Mouse (Mus musculus) midbrain, embryonic 14.5 days (tissue): ENCODE results near the gene Fitm1. TPM values are rescaled to one million over a fixed set of nuclear protein-coding genes. Genes with fewer than 3 reads are reported as not detected.

Source experiments
- ATAC-seq: fragments of 200-750 bp; cut with Nextera tagmentation; 2 replicates; pipeline ENCODE4 v1.8.0; 2017; ENCODE audit warnings: moderate number of reproducible peaks, moderate library complexity; ENCODE audit not compliant: low FRiP score, low TSS enrichment
- DNase-seq: peaks from one replicate; pipeline ENCODE4 v3.0.0-alpha.2; 2015
- H3K27ac ChIP-seq: fragments of 300-500 bp; sonication (generic); replicated peaks from 2 replicates; pipeline ENCODE4 v1.5.1; 2014; ENCODE audit warnings: mild to moderate bottlenecking, low read depth, low read length, moderate library complexity
- H3K27me3 ChIP-seq: fragments of 300-500 bp; sonication (generic); 2 replicates; pipeline ENCODE4 v1.6.1; 2014; ENCODE audit warnings: low read length, control low read depth, mixed read lengths; ENCODE audit not compliant: control insufficient read depth, insufficient read depth
- H3K36me3 ChIP-seq: fragments of 300-500 bp; sonication (generic); 2 replicates; pipeline ENCODE4 v1.6.1; 2014; ENCODE audit warnings: low read length, control low read depth; ENCODE audit not compliant: control insufficient read depth, insufficient read depth
- H3K4me1 ChIP-seq: fragments of 300-500 bp; sonication (generic); 2 replicates; pipeline ENCODE4 v1.6.1; 2014; ENCODE audit warnings: mild to moderate bottlenecking, antibody characterized with exemption, low read length, control low read depth; ENCODE audit not compliant: control insufficient read depth, insufficient read depth
- H3K4me2 ChIP-seq: fragments of 300-500 bp; sonication (generic); 2 replicates; pipeline ENCODE4 v1.6.1; 2014; ENCODE audit warnings: mild to moderate bottlenecking, low read length, moderate library complexity
- H3K4me3 ChIP-seq: fragments of 300-500 bp; sonication (generic); replicated peaks from 2 replicates; pipeline ENCODE4 v1.5.1; 2014; ENCODE audit warnings: low read depth, low read length
- H3K9ac ChIP-seq: fragments of 300-500 bp; sonication (generic); replicated peaks from 2 replicates; pipeline ENCODE4 v1.6.1; 2014; ENCODE audit warnings: mild to moderate bottlenecking, low read length, moderate library complexity
- H3K9me3 ChIP-seq: fragments of 300-500 bp; sonication (generic); 2 replicates; pipeline ENCODE4 v1.6.1; 2016; ENCODE audit warnings: low read length, control low read depth, mixed read lengths; ENCODE audit not compliant: control insufficient read depth
- WGBS: fragments of 180-500 bp; shearing (Covaris S2); extraction: QIAGEN DNeasy Blood & Tissue Kit; methylation state at CpG from one replicate; pipeline ENCODE4 v1.1.7; 2014; 5-methylcytosine and 5-hydroxymethylcytosine counted together
- polyA plus RNA-seq: library from polyadenylated mRNA; unstranded; fragments of >200 nt; fragmentation: Nextera tagmentation; extraction: Ambion mirVana; gene quantifications from 2 replicates; pipeline ENCODE4 v1.2.1, GENCODE M21; 2014

The Fitm1 gene
- polyA plus RNA-seq, 1 experiment from 2014 or later, result not detected

- H3K4me2 ChIP-seq, result no peak overlapping the region
- no peak overlapping the region for H3K4me3 ChIP-seq
- no peak overlapping the region for H3K9ac ChIP-seq
- H3K27me3 ChIP-seq, result no peaks in the 10 kb centered on the region
- H3K9me3 ChIP-seq, result no peaks in the 10 kb centered on the region
- no peak overlapping the region for H3K27ac ChIP-seq
- H3K4me1 ChIP-seq, result no peaks in the 10 kb centered on the region
- DNase-seq (no peak), ATAC-seq (no peak)
- WGBS, result 89% methylated on average over 6 of the region's 6 CpGs
- H3K36me3 ChIP-seq, result peaks cover 30% of the 10 kb centered on the region
Measured at GRCm38 (mm10) chr14:55550191-55550590, 25.2 kb upstream of the Fitm1 start.

DNA sequence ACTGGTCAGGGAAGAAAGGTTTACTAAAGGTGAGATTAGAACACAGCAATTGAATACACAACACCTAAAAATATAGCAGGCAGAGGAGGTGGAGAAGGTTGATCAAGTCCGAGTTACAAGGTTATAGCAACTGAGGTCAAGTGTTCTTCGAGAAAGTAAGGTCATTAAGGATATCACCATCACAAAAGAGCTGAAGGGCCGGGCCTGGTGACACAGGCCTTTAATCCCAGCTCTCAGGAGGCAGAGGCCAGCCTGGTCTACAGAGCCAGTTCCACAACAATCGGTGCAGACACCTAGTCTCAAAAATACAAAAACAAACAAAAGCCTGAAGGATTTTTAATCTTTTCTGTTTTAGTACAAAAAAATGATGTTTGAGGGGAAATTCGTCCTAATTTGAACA lies 24.1 kb upstream of the Fitm1 start:
- WGBS, result 69% methylated on average over 5 of the region's 5 CpGs
- H3K4me1 ChIP-seq, result no peaks in the 10 kb centered on the region
- H3K9ac ChIP-seq, result no peak overlapping the region
- no peak overlapping the region for H3K4me2 ChIP-seq
- ATAC-seq, result no peak
- H3K4me3 ChIP-seq, result no peak overlapping the region
- no peak overlapping the region for H3K27ac ChIP-seq
- H3K36me3 ChIP-seq, result peaks cover 24% of the 10 kb centered on the region
- no peaks in the 10 kb centered on the region for H3K27me3 ChIP-seq
- no peaks in the 10 kb centered on the region for H3K9me3 ChIP-seq
- DNase-seq, result no peak

DNA sequence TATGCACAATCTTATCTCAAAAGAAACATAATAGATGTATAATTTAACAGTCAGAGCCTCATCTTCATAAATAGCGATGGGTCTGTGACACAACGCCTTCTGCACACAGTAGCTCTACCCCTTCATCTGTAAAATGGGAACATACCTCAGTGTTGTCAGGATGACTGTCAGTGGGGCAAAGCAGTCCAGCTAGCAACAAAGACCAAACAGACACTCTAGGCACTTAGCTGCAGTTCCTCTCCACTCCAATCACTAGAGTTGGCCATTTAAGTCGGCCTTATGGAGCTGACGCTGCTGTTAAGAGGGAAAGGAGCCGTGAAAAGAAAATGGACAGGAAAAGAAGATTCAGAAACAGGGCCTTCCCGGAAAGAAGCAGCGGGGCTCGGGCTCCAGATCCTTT lies 23.6 kb upstream of the Fitm1 start:
- peaks cover 23% of the 10 kb centered on the region for H3K36me3 ChIP-seq
- no peaks in the 10 kb centered on the region for H3K9me3 ChIP-seq
- H3K4me2 ChIP-seq, result no peak overlapping the region
- ATAC-seq (no peak), DNase-seq (no peak)
- WGBS, result 96% methylated on average over 8 of the region's 8 CpGs
- H3K4me3 ChIP-seq, result no peak overlapping the region
- no peaks in the 10 kb centered on the region for H3K4me1 ChIP-seq
- no peaks in the 10 kb centered on the region for H3K27me3 ChIP-seq
- H3K9ac ChIP-seq, result no peak overlapping the region
- no peak overlapping the region for H3K27ac ChIP-seq

DNA sequence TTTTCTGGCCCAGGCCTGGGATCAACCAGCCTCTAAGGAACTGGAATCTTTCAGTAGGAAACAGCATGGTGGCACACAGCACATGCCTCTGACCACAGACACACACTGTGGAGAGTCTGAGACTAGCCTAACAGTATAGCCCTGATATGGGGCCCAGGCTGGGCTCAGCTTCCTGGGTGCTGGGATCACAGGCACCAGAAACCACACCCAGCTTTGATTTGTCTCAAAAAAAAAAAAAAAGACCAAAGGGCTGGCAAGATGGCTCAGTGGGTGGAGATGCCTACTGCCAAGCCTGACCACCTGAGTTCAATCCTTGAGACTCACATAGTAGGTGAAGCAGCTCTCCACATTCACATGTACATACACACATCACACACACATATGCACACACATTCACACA lies 20.8 kb upstream of the Fitm1 start:
- H3K36me3 ChIP-seq, result peaks cover 2% of the 10 kb centered on the region; the same call in 1 of the 2 replicates

GRCm38 (mm10) chr14:55555788-55556187 lies 19.6 kb upstream of the Fitm1 start:
- Histone ChIP-seq H3K27ac (no peak overlapping the region), H3K9me3 (no peaks in the 10 kb centered on the region), H3K36me3 (no peaks in the 10 kb centered on the region), H3K4me1 (peaks cover 3% of the 10 kb centered on the region; the same call in 1 of the 2 replicates), H3K4me3 (no peak overlapping the region), H3K4me2 (no peak overlapping the region), H3K9ac (no peak overlapping the region), H3K27me3 (no peaks in the 10 kb centered on the region)
- 75% methylated on average over 3 of the region's 3 CpGs for WGBS
- DNase-seq (no peak), ATAC-seq (no peak)

More for the DNA sequence above, 20.8 kb upstream of the Fitm1 start:
- peaks cover 3% of the 10 kb centered on the region; the same call in 1 of the 2 replicates for H3K4me1 ChIP-seq
- no peak for DNase-seq
- H3K4me2 ChIP-seq, result no peak overlapping the region
- H3K9ac ChIP-seq, result no peak overlapping the region
- ATAC-seq, result no peak
- no peaks in the 10 kb centered on the region for H3K27me3 ChIP-seq
- no peaks in the 10 kb centered on the region for H3K9me3 ChIP-seq
- H3K27ac ChIP-seq, result no peak overlapping the region
- no peak overlapping the region for H3K4me3 ChIP-seq

DNA sequence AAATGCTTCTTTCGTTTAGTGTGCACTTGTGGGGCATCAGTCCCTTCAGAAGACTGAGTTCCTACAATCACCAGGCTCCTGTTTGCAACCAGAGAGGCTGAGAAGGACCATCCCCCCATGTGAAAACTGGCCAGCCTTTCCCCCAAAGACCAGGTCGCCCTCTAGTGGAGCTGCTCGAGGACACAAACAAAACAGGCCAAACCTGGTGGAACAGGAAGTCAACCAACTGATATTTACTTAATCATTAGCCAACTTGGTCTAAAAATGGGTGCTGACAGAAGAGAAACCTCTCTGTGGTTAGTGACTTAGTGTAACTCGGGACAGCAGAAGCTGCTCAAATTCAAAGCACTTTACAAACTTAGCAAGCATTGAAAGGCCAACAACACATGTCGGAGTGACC lies 18.4 kb upstream of the Fitm1 start:
- H3K9me3 ChIP-seq, result no peaks in the 10 kb centered on the region
- H3K36me3 ChIP-seq, result no peaks in the 10 kb centered on the region
- H3K4me2 ChIP-seq, result no peak overlapping the region
- ATAC-seq (no peak), DNase-seq (peak; percentile 83)
- H3K27ac ChIP-seq, result no peak overlapping the region
- no peak overlapping the region for H3K9ac ChIP-seq
- 29% methylated on average over 5 of the region's 5 CpGs for WGBS
- peaks cover 11% of the 10 kb centered on the region for H3K4me1 ChIP-seq
- no peak overlapping the region for H3K4me3 ChIP-seq
- no peaks in the 10 kb centered on the region for H3K27me3 ChIP-seq

DNA sequence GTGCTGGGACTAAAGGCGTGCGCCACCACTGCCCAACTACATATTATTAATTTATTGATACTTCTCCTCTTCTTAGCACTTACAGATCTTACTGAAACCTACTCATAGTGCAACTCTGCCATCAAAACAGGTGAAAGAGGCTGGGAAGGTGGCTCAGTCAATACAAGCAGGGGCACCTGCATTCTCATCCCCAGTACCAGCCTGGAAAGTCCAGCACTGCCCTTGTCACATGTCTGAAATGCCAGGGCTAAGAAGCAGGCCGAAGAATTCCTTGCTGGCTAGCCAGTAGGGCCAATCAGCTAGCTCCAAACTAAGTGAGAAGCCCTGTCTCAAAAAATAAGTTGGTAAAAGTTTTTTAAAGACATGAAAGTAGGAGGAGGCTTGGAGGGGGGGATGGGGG lies 17.8 kb upstream of the Fitm1 start:
- H3K4me1 ChIP-seq, result peaks cover 11% of the 10 kb centered on the region
- no peak for ATAC-seq
- DNase-seq, result no peak
- no peak overlapping the region for H3K27ac ChIP-seq
- no peaks in the 10 kb centered on the region for H3K9me3 ChIP-seq
- H3K4me2 ChIP-seq, result no peak overlapping the region
- 89% methylated on average over 3 of the region's 3 CpGs for WGBS
- no peak overlapping the region for H3K9ac ChIP-seq
- no peak overlapping the region for H3K4me3 ChIP-seq
- no peaks in the 10 kb centered on the region for H3K27me3 ChIP-seq
- no peaks in the 10 kb centered on the region for H3K36me3 ChIP-seq

DNA sequence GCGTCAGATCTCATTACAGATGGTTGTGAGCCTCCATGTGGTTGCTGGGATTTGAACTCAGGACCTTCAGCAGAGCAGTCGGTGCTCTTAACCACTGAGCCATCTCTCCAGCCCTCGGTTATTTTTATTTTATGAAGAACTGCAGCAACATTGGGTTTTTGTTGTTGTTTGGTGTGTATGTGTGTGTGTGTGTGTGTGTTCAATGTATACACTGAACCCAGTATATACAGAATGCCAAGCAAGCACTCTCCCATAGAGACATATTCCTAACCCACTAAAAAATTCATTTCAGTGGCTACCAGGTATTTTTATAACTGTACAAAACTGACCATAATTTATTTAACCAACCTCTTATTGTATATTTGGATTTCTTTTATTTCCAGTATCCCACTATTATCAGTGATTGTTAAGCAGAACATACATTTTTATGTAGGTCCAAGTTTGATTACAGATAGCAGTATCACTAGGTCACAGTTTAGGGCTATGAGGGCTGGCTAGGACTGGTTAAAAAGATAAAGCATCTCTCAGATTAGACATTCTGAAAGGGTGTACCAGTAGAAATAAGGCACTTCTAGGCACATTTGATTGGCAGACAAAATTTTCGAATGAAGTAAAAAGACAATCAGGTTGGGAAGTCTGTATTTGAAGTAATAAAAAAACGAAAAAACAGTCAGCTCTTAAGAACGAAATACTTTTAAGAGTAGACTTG lies 16.5 kb upstream of the Fitm1 start:
- DNase-seq (no peak), ATAC-seq (no peak)
- Histone ChIP-seq H3K36me3 (peaks cover 7% of the 10 kb centered on the region), H3K27me3 (no peaks in the 10 kb centered on the region), H3K4me3 (peak overlapping the region; percentile 67), H3K9ac (peak overlapping the region; percentile 75), H3K4me1 (peaks cover 11% of the 10 kb centered on the region), H3K4me2 (peak overlapping the region; percentile 89), H3K27ac (0 out of 2 replicates have a peak overlapping the region, but pooled peaks have one; percentile 98), H3K9me3 (no peaks in the 10 kb centered on the region)
- WGBS, result 64% methylated on average over 6 of the region's 6 CpGs

DNA sequence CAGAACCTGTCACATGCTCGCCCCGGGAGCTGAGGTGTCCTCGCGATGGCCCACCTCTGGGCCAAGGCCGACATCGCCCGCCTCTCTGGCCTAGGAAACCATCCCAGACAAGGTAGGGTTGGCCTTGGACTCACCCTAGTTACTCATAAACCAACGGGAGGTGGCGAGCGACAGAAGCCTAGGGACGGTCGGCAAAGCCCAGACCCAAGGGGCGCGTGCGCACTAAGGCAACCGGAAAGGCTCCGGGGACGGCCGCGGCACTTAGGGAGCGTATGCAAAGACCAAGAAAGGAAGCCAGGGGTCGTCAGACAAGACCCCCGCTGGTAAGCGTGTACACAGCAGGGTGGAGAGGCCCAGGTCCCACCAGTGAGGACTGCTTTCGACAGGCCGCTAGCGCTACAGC lies 15.6 kb upstream of the Fitm1 start, which contains the start of gene Dcaf11:
Gene Dcaf11 (plus strand): TSS at position 208 of the 403 bp plus-strand sequence.
- H3K27ac ChIP-seq, result peak within 1 kb of the TSS; percentile 98
- no peaks in the 10 kb centered on the region for H3K27me3 ChIP-seq
- no peaks in the 10 kb centered on the region for H3K9me3 ChIP-seq
- peaks cover 11% of the 10 kb centered on the region for H3K4me1 ChIP-seq
- WGBS, result under 1% methylated on average over 27 of the region's 27 CpGs
- H3K4me3 ChIP-seq, result peak within 1 kb of the TSS; percentile 67
- peaks cover 15% of the 10 kb centered on the region for H3K36me3 ChIP-seq
- ATAC-seq, result peak; percentile 82
- H3K4me2 ChIP-seq, result peak within 1 kb of the TSS; percentile 89
- H3K9ac ChIP-seq, result peak within 1 kb of the TSS; percentile 75
- peak; percentile 97 for DNase-seq
